Mouse (Mus musculus) cortical plate, adult 2 months (tissue): ENCODE data around the gene Acer2. TPM values are rescaled to one million over a fixed set of nuclear protein-coding genes. Genes with fewer than 3 reads are reported as not detected.

Experiments
- H3K27ac ChIP-seq: fragments of 200-500 bp; 2 replicates; pipeline ENCODE4 v1.5.1; 2012; ENCODE audit warnings: low read length, control low read depth, inconsistent platforms; ENCODE audit not compliant: insufficient read depth
- H3K4me1 ChIP-seq: fragments of 200-500 bp; 2 replicates; pipeline ENCODE4 v1.6.1; 2011; ENCODE audit warnings: low read length; ENCODE audit not compliant: control insufficient read depth, insufficient read depth
- H3K4me3 ChIP-seq: fragments of 200-500 bp; 2 replicates; pipeline ENCODE4 v1.5.1; 2011; ENCODE audit warnings: mild to moderate bottlenecking, low read length, control low read depth; ENCODE audit not compliant: insufficient read depth
- CTCF ChIP-seq: fragments of 200-500 bp; IDR thresholded peaks from 2 replicates; pipeline ENCODE4 v1.5.1; 2011; ENCODE audit warnings: mild to moderate bottlenecking, control low read depth, low read length; ENCODE audit not compliant: insufficient read depth; ENCODE audit errors: extremely low read depth
- POLR2A ChIP-seq: fragments of 200-500 bp; IDR thresholded peaks from 2 replicates; pipeline ENCODE4 v1.6.1; 2011; ENCODE audit warnings: mild to moderate bottlenecking, low read length, control low read depth; ENCODE audit not compliant: insufficient read depth; ENCODE audit errors: extremely low read depth
- polyA plus RNA-seq: library from polyadenylated mRNA; depleted of rRNA; stranded (reverse); fragments of >200 nt; gene quantifications from 2 replicates; pipeline ENCODE4 v1.2.3, GENCODE M21; 2012

Acer2 gene
- polyA plus RNA-seq, 1 experiment, result 6.3 TPM

DNA sequence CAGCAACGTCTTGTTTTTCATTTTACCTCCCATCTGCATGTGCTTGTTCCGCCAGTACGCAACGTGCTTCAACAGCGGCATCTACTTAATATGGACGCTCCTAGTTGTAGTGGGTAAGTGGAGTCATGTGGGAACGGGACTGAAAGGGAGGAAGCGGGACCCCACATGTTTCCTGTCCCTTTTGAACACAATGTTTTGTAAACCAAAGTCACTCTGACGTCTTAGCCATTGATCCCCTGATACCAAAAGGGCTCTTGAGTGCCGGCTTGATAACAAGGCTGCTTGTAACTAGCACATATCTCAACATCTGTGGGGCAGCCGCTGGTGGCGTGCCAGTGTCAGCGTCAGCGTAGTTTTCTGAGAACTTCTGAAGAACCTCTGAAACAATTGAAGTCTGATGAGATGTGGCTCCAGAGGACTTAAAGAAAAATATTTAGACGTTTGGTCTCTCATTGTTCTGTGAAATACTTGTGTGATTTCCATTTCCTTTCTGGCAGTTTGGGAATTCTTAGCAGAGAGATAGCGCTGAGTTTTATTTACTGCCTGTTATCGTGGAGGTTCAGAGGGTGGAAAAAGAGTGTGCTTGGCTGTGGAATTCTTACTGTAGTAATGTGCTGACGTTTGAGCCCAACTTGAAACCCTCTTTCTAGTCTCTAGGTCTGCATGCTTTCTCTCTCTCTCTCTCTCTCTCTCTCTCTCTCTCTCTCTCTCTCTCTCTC is 12.1 kb downstream of the Acer2 start:
- Histone ChIP-seq H3K4me1 (no peaks in the 10 kb centered on the region), H3K27ac (0 out of 2 replicates have a peak overlapping the region, but pooled peaks have one; percentile 24), H3K4me3 (no peak overlapping the region)
- TF ChIP-seq POLR2A (no peak), CTCF (no peak)

DNA sequence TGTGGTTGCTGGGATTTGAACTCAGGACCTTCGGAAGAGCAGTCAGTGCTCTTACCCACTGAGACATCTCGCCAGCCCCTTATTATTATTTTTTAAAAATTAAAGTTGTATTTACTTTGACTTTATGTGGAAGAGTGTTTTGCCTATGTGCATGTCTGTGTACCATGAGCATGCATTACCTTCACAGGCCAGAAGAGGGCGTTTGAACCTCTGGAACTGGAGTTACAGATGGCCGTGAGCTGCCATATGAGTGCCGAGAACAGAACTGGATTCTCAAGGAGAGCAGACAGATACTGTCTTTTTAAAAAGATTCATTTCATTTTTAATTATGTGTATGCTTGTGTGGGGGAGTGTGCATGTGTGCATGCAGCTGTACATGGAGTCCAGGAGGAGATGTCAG is 13.7 kb downstream of the Acer2 start:
- no peak for TF ChIP-seq POLR2A
- no peak for TF ChIP-seq CTCF
- H3K4me1 ChIP-seq, result no peaks in the 10 kb centered on the region
- no peak overlapping the region for H3K4me3 ChIP-seq
- H3K27ac ChIP-seq, result no peak overlapping the region

DNA sequence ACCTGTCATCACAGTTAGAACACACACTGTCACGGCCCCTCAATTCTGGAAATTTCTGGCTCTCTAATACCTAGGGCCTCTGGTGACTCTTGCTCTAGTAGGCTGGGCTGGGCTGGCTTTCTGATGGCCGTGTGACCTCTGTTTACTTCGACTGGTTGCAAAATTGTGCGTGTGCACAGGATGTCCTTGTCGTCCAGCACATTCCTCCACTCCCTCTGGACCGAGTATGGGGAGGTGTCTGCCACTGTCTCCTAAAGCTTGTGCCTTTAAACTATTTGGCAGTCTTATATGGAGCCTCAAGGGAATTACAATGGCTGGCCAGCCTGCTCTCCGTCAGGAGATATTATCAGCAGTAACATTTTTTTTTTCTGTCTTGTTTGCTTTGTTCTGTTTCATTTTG is 23.2 kb downstream of the Acer2 start:
- H3K27ac ChIP-seq, result no peak overlapping the region
- no peak for TF ChIP-seq CTCF
- TF ChIP-seq POLR2A, result no peak
- no peaks in the 10 kb centered on the region for H3K4me1 ChIP-seq
- H3K4me3 ChIP-seq, result no peak overlapping the region

DNA sequence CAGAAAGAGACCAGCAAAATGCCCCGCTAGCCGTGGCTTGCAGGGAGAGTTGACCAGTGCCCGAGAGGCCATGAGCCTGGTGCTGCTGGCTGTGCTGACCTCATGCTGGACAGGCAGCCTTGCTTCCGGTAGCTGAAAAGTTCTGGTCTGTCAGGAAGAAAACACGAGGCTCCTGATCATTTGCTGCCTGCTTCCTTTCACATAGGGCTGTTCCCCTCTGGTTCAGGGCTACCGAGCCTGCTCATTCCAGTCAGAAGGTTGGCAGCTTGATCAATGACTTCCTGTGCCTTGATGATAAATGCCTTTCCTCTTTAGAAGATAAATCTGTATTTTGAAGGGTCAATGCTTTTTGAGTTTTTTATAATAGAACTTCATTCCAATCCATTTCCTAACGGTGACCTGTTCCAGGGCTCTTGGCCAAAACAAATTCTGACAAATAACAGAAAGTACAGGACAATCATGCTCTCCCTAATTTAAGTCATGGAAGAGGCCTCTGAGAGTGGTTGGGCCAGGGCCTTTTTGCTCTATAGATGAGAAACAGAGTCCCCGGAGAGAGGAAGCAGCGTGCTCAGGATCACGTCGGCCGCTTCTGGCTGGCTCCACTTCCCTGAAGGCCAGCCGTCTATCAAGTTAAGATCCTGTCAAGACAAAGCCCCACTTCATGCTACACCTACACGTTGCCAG is 24.7 kb downstream of the Acer2 start:
- H3K4me3 ChIP-seq, result no peak overlapping the region
- H3K27ac ChIP-seq, result peak overlapping the region; percentile 54; the same call in 1 of the 2 replicates
- TF ChIP-seq POLR2A, result no peak
- TF ChIP-seq CTCF, result no peak
- no peaks in the 10 kb centered on the region for H3K4me1 ChIP-seq

DNA sequence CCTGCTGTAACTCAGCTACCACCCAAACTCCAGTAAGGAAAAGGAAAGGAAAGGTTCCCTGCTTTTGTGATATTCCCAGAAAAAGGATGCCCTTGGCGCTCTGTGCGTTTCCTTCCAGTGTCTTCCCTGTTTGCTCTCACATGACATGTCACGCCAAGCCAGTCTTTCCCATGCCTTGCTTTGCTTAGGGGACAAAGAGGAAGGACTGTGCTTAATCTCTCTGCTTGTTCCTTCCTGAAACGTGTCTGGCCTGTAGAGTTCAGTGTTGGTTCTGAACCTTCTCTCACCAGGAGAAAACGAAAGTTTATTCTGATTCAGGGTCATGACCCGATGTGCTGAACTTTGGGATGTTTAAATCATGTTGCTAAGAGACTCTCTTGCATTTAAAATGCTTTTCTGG is 28.2 kb downstream of the Acer2 start:
- Histone ChIP-seq H3K27ac (no peak overlapping the region), H3K4me3 (no peak overlapping the region), H3K4me1 (no peaks in the 10 kb centered on the region)
- TF ChIP-seq POLR2A (no peak), CTCF (no peak)

DNA sequence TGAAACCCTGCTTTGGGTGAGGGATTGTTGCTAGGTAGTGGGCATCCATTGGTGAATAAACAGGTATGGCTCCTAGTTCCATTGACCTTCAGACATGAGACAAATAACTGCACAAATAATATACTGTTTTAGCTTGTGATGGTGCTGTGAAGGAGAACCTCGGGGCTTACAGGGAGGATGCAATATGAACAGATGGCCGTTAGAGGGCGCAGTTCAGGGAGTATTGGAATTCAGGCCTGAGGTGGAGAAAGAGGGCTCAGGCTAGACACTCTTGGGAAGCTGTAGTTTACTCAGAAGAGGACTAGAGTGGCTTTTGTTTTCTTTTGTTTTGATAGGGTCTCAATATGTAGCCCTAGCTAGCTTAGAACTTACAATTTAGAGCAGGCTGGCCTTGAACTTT is 30.8 kb downstream of the Acer2 start:
- no peaks in the 10 kb centered on the region for H3K4me1 ChIP-seq
- H3K4me3 ChIP-seq, result no peak overlapping the region
- no peak overlapping the region for H3K27ac ChIP-seq
- TF ChIP-seq POLR2A, result no peak
- peak; percentile 13; the same call in 1 of the 2 replicates for TF ChIP-seq CTCF

DNA sequence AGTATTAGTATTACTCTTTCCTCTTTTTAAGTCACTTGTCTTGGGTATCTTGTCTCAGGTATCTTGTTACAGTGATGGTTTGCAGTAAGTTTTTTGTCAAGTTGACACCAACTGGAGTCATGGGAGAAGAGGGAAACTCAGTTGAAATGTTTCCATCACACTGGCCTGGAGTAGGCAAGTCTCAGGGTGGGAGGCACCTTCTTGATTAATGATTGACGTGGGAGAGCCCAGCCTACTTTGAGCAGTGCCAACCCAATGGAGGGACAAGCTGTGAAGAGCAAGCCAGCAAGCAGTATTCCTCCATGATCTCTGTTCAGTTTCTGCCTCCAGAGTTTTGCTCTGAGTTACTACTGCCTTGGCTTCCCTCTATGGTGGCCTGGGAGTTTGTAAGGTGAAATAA is 31.7 kb downstream of the Acer2 start:
- Histone ChIP-seq H3K4me3 (no peak overlapping the region), H3K4me1 (no peaks in the 10 kb centered on the region), H3K27ac (no peak overlapping the region)
- TF ChIP-seq POLR2A (no peak), CTCF (no peak)

DNA sequence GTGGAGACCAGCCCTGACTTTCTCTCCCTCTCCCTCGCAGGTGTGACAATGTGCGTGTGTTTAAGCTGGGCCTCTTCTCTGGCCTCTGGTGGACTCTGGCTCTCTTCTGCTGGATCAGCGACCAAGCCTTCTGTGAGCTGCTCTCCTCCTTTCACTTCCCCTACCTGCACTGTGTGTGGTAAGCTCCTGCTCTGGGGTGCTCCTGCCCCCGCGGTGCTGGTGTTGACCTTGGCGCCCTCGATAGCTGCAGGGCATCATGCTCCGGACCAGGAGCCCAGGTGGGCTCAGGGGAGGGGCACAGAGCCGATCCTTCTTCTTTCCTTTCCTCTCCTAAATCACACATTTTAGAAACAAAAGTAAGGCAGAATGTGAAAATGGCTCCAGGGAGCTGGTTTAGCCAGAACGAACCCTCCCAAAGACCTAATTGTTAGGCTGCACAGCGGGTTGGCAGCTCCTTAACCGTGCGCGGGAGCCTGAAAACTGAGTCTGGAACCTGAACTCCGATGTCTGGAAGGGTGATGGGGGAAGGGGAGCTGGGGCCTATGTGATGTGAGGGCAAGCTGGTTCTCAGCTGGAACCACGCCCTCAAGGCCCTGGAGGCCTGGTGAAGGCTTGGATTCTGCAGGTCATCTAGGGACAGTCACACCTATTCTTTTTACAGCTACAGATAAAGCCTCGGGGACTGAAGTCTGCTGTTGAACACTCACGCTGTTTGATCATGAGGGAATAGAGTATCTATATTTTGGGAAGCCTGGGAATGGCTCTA is 37.6 kb downstream of the Acer2 start:
- TF ChIP-seq CTCF, result no peak
- TF ChIP-seq POLR2A, result no peak

DNA sequence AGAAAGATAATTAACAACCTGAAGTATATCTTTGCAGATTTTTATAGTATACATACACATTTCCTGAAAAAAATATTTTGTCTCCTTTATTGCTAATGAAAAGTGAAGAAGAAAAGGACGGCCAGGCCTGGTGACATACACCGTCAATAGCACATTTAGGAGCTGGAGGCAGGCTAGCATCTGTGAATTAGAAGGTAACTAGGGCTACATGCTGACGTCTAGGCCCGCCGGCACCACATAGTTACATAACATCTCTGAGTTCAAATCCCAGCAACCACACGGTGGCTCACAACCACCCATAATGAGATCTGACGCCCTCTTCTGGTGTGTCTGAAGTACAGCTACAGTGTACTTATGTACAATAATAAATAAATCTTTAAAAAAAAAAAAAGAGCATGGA is 38.6 kb downstream of the Acer2 start:
- TF ChIP-seq POLR2A, result no peak
- TF ChIP-seq CTCF, result no peak
- Histone ChIP-seq H3K27ac (no peak overlapping the region), H3K4me3 (no peak overlapping the region), H3K4me1 (peaks cover 2% of the 10 kb centered on the region; the same call in 1 of the 2 replicates)

More for the DNA sequence above, 37.6 kb downstream of the Acer2 start:
- peaks cover 2% of the 10 kb centered on the region; the same call in 1 of the 2 replicates for H3K4me1 ChIP-seq
- no peak overlapping the region for H3K4me3 ChIP-seq
- H3K27ac ChIP-seq, result no peak overlapping the region
